Mouse (Mus musculus) midbrain, embryonic 14.5 days (tissue): ENCODE measurements around the gene Rgma. TPM values are rescaled to one million over a fixed set of nuclear protein-coding genes. Genes with fewer than 3 reads are reported as not detected.

Source experiments
- ATAC-seq: fragments of 200-750 bp; cut with Nextera tagmentation; 2 replicates; pipeline ENCODE4 v1.8.0; 2017; ENCODE audit warnings: moderate number of reproducible peaks, moderate library complexity; ENCODE audit not compliant: low FRiP score, low TSS enrichment
- DNase-seq: peaks from one replicate; pipeline ENCODE4 v3.0.0-alpha.2; 2015
- H3K27ac ChIP-seq: fragments of 300-500 bp; sonication (generic); replicated peaks from 2 replicates; pipeline ENCODE4 v1.5.1; 2014; ENCODE audit warnings: mild to moderate bottlenecking, low read depth, low read length, moderate library complexity
- H3K27me3 ChIP-seq: fragments of 300-500 bp; sonication (generic); 2 replicates; pipeline ENCODE4 v1.6.1; 2014; ENCODE audit warnings: low read length, control low read depth, mixed read lengths; ENCODE audit not compliant: control insufficient read depth, insufficient read depth
- H3K36me3 ChIP-seq: fragments of 300-500 bp; sonication (generic); 2 replicates; pipeline ENCODE4 v1.6.1; 2014; ENCODE audit warnings: low read length, control low read depth; ENCODE audit not compliant: control insufficient read depth, insufficient read depth
- H3K4me1 ChIP-seq: fragments of 300-500 bp; sonication (generic); 2 replicates; pipeline ENCODE4 v1.6.1; 2014; ENCODE audit warnings: mild to moderate bottlenecking, antibody characterized with exemption, low read length, control low read depth; ENCODE audit not compliant: control insufficient read depth, insufficient read depth
- H3K4me2 ChIP-seq: fragments of 300-500 bp; sonication (generic); 2 replicates; pipeline ENCODE4 v1.6.1; 2014; ENCODE audit warnings: mild to moderate bottlenecking, low read length, moderate library complexity
- H3K4me3 ChIP-seq: fragments of 300-500 bp; sonication (generic); replicated peaks from 2 replicates; pipeline ENCODE4 v1.5.1; 2014; ENCODE audit warnings: low read depth, low read length
- H3K9ac ChIP-seq: fragments of 300-500 bp; sonication (generic); replicated peaks from 2 replicates; pipeline ENCODE4 v1.6.1; 2014; ENCODE audit warnings: mild to moderate bottlenecking, low read length, moderate library complexity
- H3K9me3 ChIP-seq: fragments of 300-500 bp; sonication (generic); 2 replicates; pipeline ENCODE4 v1.6.1; 2016; ENCODE audit warnings: low read length, control low read depth, mixed read lengths; ENCODE audit not compliant: control insufficient read depth
- WGBS: fragments of 180-500 bp; shearing (Covaris S2); extraction: QIAGEN DNeasy Blood & Tissue Kit; methylation state at CpG from one replicate; pipeline ENCODE4 v1.1.7; 2014; 5-methylcytosine and 5-hydroxymethylcytosine counted together
- polyA plus RNA-seq: library from polyadenylated mRNA; unstranded; fragments of >200 nt; fragmentation: Nextera tagmentation; extraction: Ambion mirVana; gene quantifications from 2 replicates; pipeline ENCODE4 v1.2.1, GENCODE M21; 2014

The Rgma gene
- polyA plus RNA-seq, 1 experiment from 2014 or later: 59.4 TPM

DNA sequence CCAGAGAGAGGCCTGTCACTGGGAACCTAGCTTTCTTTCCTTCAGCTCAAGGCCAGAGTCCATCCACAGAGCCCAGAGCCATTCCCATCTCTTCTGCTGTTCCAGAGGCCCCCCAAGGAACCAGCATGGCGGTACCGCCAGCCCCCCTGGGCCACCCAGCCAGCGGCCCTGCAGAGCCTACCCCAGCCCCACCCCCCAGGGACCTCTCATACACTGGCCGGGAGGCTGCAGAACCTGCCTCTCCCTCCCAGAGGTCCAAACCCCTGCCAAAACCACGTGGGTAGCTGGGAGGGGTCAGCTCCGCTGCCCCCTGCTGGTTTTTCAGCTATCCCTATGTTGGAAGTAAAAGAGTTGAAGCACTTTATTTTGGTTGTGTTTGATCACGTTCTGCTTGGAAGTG lies 44.1 kb downstream of the Rgma start:
- Histone ChIP-seq H3K27me3 (no peaks in the 10 kb centered on the region), H3K4me2 (no peak overlapping the region), H3K9me3 (no peaks in the 10 kb centered on the region), H3K36me3 (peaks cover 51% of the 10 kb centered on the region), H3K4me1 (peaks cover 8% of the 10 kb centered on the region; the same call in 1 of the 2 replicates), H3K4me3 (no peak overlapping the region), H3K9ac (no peak overlapping the region), H3K27ac (peak overlapping the region; percentile 45)
- DNase-seq (peak; percentile 62), ATAC-seq (peak; percentile 25; the same call in 1 of the 2 replicates)
- WGBS: 28% methylated on average over 7 of the region's 7 CpGs

DNA sequence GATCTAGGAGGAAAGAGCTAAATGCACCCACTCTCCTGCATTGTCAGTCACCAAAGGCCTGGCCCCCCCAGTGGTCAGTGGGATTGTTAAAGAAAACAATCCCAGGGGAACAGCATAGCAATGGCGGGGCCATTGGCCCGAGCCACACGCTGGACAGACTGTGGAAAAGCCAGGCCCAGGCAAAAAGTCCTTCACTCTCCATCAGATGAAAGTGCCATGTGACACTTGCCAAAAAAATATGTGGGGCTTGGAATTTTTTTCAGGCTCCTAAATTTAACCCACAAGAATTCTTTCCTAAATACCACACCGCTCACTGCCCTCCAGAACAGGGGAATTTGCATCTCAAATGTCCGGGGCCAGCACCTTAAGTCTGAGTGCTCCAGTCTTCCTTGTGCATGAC lies 45.5 kb downstream of the Rgma start:
- H3K27ac ChIP-seq: peak overlapping the region; percentile 17; the same call in 1 of the 2 replicates

GRCm38 (mm10) chr7:73421278-73422015 lies 46.1 kb downstream of the Rgma start:
- DNase-seq: peak; percentile 67
- WGBS: 49% methylated on average over 9 of the region's 9 CpGs
- ATAC-seq: no peak

More for the DNA sequence above, 45.5 kb downstream of the Rgma start:
- ATAC-seq (no peak), DNase-seq (no peak)
- H3K4me3 ChIP-seq: no peak overlapping the region
- peaks cover 40% of the 10 kb centered on the region for H3K36me3 ChIP-seq
- H3K27me3 ChIP-seq: no peaks in the 10 kb centered on the region
- H3K9ac ChIP-seq: no peak overlapping the region
- 35% methylated on average over 5 of the region's 5 CpGs for WGBS
- no peak overlapping the region for H3K4me2 ChIP-seq
- no peaks in the 10 kb centered on the region for H3K9me3 ChIP-seq
- H3K4me1 ChIP-seq: peaks cover 8% of the 10 kb centered on the region; the same call in 1 of the 2 replicates

GRCm38 (mm10) chr7:73422223-73423113 lies 47.2 kb downstream of the Rgma start:
- H3K27me3 ChIP-seq: no peaks in the 10 kb centered on the region
- H3K4me2 ChIP-seq: no peak overlapping the region
- ATAC-seq (peak; percentile 57; the same call in 1 of the 2 replicates), DNase-seq (peak; percentile 91)
- 22% methylated on average over 12 of the region's 12 CpGs for WGBS
- peak overlapping the region; percentile 45 for H3K27ac ChIP-seq
- peaks cover 8% of the 10 kb centered on the region; the same call in 1 of the 2 replicates for H3K4me1 ChIP-seq
- peaks cover 37% of the 10 kb centered on the region for H3K36me3 ChIP-seq
- H3K9me3 ChIP-seq: no peaks in the 10 kb centered on the region
- H3K9ac ChIP-seq: no peak overlapping the region
- no peak overlapping the region for H3K4me3 ChIP-seq

More at GRCm38 (mm10) chr7:73421278-73422015, 46.1 kb downstream of the Rgma start:
- H3K9ac ChIP-seq: no peak overlapping the region
- no peak overlapping the region for H3K4me3 ChIP-seq
- H3K4me2 ChIP-seq: no peak overlapping the region
- H3K4me1 ChIP-seq: peaks cover 8% of the 10 kb centered on the region; the same call in 1 of the 2 replicates
- peaks cover 36% of the 10 kb centered on the region for H3K36me3 ChIP-seq
- no peaks in the 10 kb centered on the region for H3K9me3 ChIP-seq
- H3K27me3 ChIP-seq: no peaks in the 10 kb centered on the region
- H3K27ac ChIP-seq: peak overlapping the region; percentile 45

GRCm38 (mm10) chr7:73423236-73423635 lies 47.9 kb downstream of the Rgma start:
- H3K36me3 ChIP-seq: peaks cover 36% of the 10 kb centered on the region
- H3K4me2 ChIP-seq: no peak overlapping the region
- H3K9me3 ChIP-seq: no peaks in the 10 kb centered on the region
- WGBS: 73% methylated on average over 13 of the region's 13 CpGs
- DNase-seq (no peak), ATAC-seq (no peak)
- 0 out of 2 replicates have a peak overlapping the region, but pooled peaks have one; percentile 41 for H3K27ac ChIP-seq
- no peak overlapping the region for H3K9ac ChIP-seq
- H3K4me1 ChIP-seq: peaks cover 8% of the 10 kb centered on the region; the same call in 1 of the 2 replicates
- H3K27me3 ChIP-seq: no peaks in the 10 kb centered on the region
- no peak overlapping the region for H3K4me3 ChIP-seq

- no peak overlapping the region for H3K9ac ChIP-seq
- H3K27me3 ChIP-seq: no peaks in the 10 kb centered on the region
- no peak for ATAC-seq
- no peak for DNase-seq
- peaks cover 5% of the 10 kb centered on the region; the same call in 1 of the 2 replicates for H3K4me1 ChIP-seq
- peak overlapping the region; percentile 57 for H3K27ac ChIP-seq
- 29% methylated on average over 3 of the region's 3 CpGs for WGBS
- H3K4me3 ChIP-seq: no peak overlapping the region
- no peak overlapping the region for H3K4me2 ChIP-seq
- H3K36me3 ChIP-seq: peaks cover 36% of the 10 kb centered on the region
- no peaks in the 10 kb centered on the region for H3K9me3 ChIP-seq
Measured at GRCm38 (mm10) chr7:73424243-73424642, 48.9 kb downstream of the Rgma start.

DNA sequence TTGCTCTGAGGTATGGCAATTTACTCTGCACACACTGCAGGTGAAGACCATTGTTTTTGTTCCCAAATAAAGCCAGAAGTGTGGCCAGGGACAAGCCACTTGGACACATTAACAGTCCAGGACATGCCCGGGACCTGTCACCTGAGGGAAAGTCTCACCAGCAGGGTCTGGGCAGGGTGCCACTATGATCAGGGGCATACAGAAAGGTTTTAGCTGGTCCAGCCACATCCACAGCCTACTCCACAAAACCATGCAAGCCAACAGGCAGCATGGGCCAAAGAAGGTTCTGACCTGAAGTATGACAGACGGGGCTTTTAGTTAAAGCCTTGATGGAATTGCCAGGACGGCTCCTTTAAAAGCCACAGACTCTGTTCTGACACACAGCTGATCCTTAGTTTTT lies 49.4 kb downstream of the Rgma start:
- ATAC-seq (no peak), DNase-seq (no peak)
- H3K9ac ChIP-seq: no peak overlapping the region
- peaks cover 37% of the 10 kb centered on the region for H3K36me3 ChIP-seq
- 54% methylated on average over 3 of the region's 3 CpGs for WGBS
- H3K9me3 ChIP-seq: no peaks in the 10 kb centered on the region
- no peak overlapping the region for H3K4me2 ChIP-seq
- H3K4me3 ChIP-seq: no peak overlapping the region
- peak overlapping the region; percentile 57 for H3K27ac ChIP-seq
- H3K4me1 ChIP-seq: no peaks in the 10 kb centered on the region
- no peaks in the 10 kb centered on the region for H3K27me3 ChIP-seq

DNA sequence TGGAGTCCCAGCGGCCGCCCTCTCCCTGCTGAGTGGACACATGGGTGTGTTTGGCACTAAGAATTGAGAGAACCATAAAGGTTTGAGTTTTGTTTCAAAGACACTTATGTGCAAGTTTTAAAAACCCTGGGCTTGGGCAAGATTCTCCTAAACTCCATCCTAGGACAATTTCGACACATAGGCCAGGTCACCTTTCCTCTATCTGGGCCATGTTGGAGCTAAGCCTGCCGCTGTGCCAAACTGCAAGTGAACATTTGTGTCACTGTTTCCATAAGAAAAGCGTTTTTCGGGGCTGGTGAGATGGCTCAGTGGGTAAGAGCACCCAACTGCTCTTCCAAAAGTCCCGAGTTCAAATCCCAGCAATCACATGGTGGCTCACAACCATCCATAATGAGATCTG lies 50.1 kb downstream of the Rgma start:
- Histone ChIP-seq H3K27me3 (no peaks in the 10 kb centered on the region), H3K4me1 (no peaks in the 10 kb centered on the region), H3K4me2 (no peak overlapping the region), H3K9me3 (no peaks in the 10 kb centered on the region), H3K27ac (no peak overlapping the region), H3K36me3 (peaks cover 39% of the 10 kb centered on the region), H3K4me3 (no peak overlapping the region), H3K9ac (no peak overlapping the region)
- DNase-seq (no peak), ATAC-seq (no peak)
- 95% methylated on average over 7 of the region's 7 CpGs for WGBS
